Mouse (Mus musculus): ENCODE measurements around the gene Iba57.

DNA sequence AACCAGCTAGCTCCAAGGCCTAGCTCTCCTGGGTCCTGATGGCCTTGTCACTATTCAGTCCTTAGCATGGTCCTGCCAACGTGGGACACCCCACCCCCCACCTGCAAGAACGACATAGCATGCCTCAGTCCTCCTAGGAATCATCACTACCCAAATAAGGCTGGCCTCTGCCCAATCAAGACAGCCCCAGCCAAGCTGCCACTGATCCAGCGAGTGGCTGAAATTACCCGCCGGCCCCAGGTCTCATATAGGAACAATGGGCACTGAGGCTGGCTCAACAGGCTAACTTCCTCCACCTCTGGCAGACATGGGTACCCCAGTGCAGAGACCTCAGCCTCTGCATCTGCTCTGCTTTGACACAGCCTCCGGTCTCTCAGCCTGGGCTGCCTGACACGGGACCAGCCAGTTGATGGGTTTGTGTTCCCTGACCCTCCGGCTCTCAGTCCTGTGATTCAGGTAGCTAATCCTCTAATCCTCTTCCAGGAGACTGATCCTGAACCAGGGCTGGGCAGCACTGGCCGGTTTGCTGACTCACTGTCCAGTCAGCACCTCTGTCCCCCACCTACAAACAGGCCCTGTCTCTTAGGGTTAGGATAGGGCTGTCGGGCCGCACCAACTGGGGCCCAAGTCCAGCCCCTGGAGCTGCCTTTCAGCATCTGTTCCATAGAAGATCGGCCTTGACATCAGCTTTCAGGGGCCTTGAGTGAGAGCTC, 26.4 kb downstream of the Iba57 start:
- no peak for TF ChIP-seq CTCF (IDR thresholded peaks at IDR 0.05; ENCODE audit: control insufficient read depth, insufficient read depth, insufficient read length)
- TF ChIP-seq USF1 (IDR thresholded peaks at IDR 0.05; ENCODE audit: low read depth): no peak
- TF ChIP-seq CEBPB (IDR thresholded peaks at IDR 0.05; ENCODE audit: low read depth): no peak
- no peak for TF ChIP-seq MYOD1 (IDR thresholded peaks at IDR 0.05; ENCODE audit: control insufficient read depth, insufficient read length, low read depth)
